In genomic region chr19:53903507-53904321, GRCm38 (mm10) we compare ENCODE assay signal across 8 mouse cellular contexts. TPM values are rescaled to one million over a fixed set of nuclear protein-coding genes. Genes with fewer than 3 reads are reported as not detected.
A peak's percentile ranks its signal among the peaks of the same experiment; 100 is the strongest.
DNase-seq lines count a peak whose midpoint lies in the region; ATAC-seq and TF ChIP-seq lines count a peak whose summit lies in the region.

No protein-coding gene starts in this region.

- no peaks in the 10 kb centered on the region for H3K9me3 ChIP-seq in E14TG2a.4 (ENCODE audit: low read length)
- H3K9me3 ChIP-seq in forebrain, embryonic 12.5 days: no peaks in the 10 kb centered on the region
- H3K9me3 ChIP-seq in liver, postnatal 0 days (ENCODE audit: low read length): no peaks in the 10 kb centered on the region
- H3K9me3 ChIP-seq in neural tube, embryonic 13.5 days: no peaks in the 10 kb centered on the region

- TF ChIP-seq CTCF in E14TG2a.4 (conservative IDR thresholded peaks at IDR 0.05; ENCODE audit: low read length): no peak
- TF ChIP-seq CTCF in liver, postnatal 0 days (IDR thresholded peaks at IDR 0.05; ENCODE audit: low read depth): peak; percentile 54
- TF ChIP-seq CTCF in thymus, adult 2 months (IDR thresholded peaks at IDR 0.05; ENCODE audit: borderline replicate concordance, control insufficient read depth, extremely low read depth, insufficient read depth, low read length, poor library complexity): 0 out of 2 replicates have a peak, but pooled peaks have one; percentile 41

- H3K36me3 ChIP-seq in E14TG2a.4 (ENCODE audit: insufficient read depth, low read length): no peaks in the 10 kb centered on the region
- no peaks in the 10 kb centered on the region for H3K36me3 ChIP-seq in forebrain, embryonic 12.5 days (replicated peaks)
- no peaks in the 10 kb centered on the region for H3K36me3 ChIP-seq in liver, postnatal 0 days (replicated peaks; ENCODE audit: insufficient read depth, low read length)
- H3K36me3 ChIP-seq in neural tube, embryonic 13.5 days: peaks cover 6% of the 10 kb centered on the region; the same call in 1 of the 2 replicates
- peaks cover 9% of the 10 kb centered on the region for H3K36me3 ChIP-seq in thymus, adult 2 months (ENCODE audit: control insufficient read depth, insufficient read depth, low read length)

- H3K4me1 ChIP-seq in E14TG2a.4 (replicated peaks; ENCODE audit: low read depth, low read length): peaks cover 12% of the 10 kb centered on the region
- peaks cover 17% of the 10 kb centered on the region for H3K4me1 ChIP-seq in forebrain, embryonic 12.5 days
- H3K4me1 ChIP-seq in liver, postnatal 0 days (ENCODE audit: insufficient read depth): peaks cover 28% of the 10 kb centered on the region
- peaks cover 32% of the 10 kb centered on the region for H3K4me1 ChIP-seq in neural tube, embryonic 13.5 days (replicated peaks)
- peaks cover 36% of the 10 kb centered on the region for H3K4me1 ChIP-seq in thymus, adult 2 months (replicated peaks; ENCODE audit: control insufficient read depth, insufficient read depth, low read length)

- TF ChIP-seq POLR2A in thymus, adult 2 months (IDR thresholded peaks at IDR 0.05; ENCODE audit: control insufficient read depth, extremely low read depth, insufficient read depth, low read length, poor library complexity): no peak

- intact Hi-C loops in heart, postnatal 10 days (cut with DNase I): loop anchor here (5.0 kb wide), 2 partner anchors 39 to 131 kb away; partner anchors contain the start of genes Bbip1 and Shoc2

- H3K27me3 ChIP-seq in E14TG2a.4 (ENCODE audit: insufficient read depth, low read length): peaks cover 24% of the 10 kb centered on the region
- peaks cover 7% of the 10 kb centered on the region; the same call in 1 of the 2 replicates for H3K27me3 ChIP-seq in forebrain, embryonic 12.5 days
- H3K27me3 ChIP-seq in liver, postnatal 0 days (ENCODE audit: insufficient read depth, low read length): no peaks in the 10 kb centered on the region
- H3K27me3 ChIP-seq in neural tube, embryonic 13.5 days: no peaks in the 10 kb centered on the region
- H3K27me3 ChIP-seq in thymus, adult 2 months (ENCODE audit: control insufficient read depth, insufficient read depth, low read length): no peaks in the 10 kb centered on the region

- ATAC-seq in forebrain, embryonic 12.5 days (ENCODE audit: low FRiP score): peak; percentile 69
- ATAC-seq in liver, postnatal 0 days: peak; percentile 68
- ATAC-seq in neural tube, embryonic 13.5 days (ENCODE audit: low read depth): peak; percentile 73

- peak overlapping the region; percentile 91 for H3K27ac ChIP-seq in forebrain, embryonic 12.5 days
- peak overlapping the region; percentile 93 for H3K27ac ChIP-seq in liver, postnatal 0 days (ENCODE audit: low read depth)
- H3K27ac ChIP-seq in neural tube, embryonic 13.5 days (replicated peaks): peak overlapping the region; percentile 93
- peak overlapping the region; percentile 79 for H3K27ac ChIP-seq in thymus, adult 2 months (ENCODE audit: control insufficient read depth, insufficient read depth, low read length)

- no peak for TF ChIP-seq EP300 in liver, postnatal 0 days (IDR thresholded peaks at IDR 0.05; ENCODE audit: low read depth)

- H3K4me2 ChIP-seq in forebrain, embryonic 12.5 days: peak overlapping the region; percentile 68
- H3K4me2 ChIP-seq in liver, postnatal 0 days (ENCODE audit: low read depth, low read length): peak overlapping the region; percentile 89
- peak overlapping the region; percentile 73 for H3K4me2 ChIP-seq in neural tube, embryonic 13.5 days

- H3K4me3 ChIP-seq in E14TG2a.4 (replicated peaks; ENCODE audit: low read length): peak overlapping the region; percentile 90
- peak overlapping the region; percentile 98 for H3K4me3 ChIP-seq in forebrain, embryonic 12.5 days (replicated peaks)
- peak overlapping the region; percentile 93 for H3K4me3 ChIP-seq in liver, postnatal 0 days (ENCODE audit: low read depth, low read length)
- peak overlapping the region; percentile 98 for H3K4me3 ChIP-seq in neural tube, embryonic 13.5 days
- H3K4me3 ChIP-seq in thymus, adult 2 months (ENCODE audit: control insufficient read depth, insufficient read depth, low read length): peak overlapping the region; percentile 97

- H3K9ac ChIP-seq in forebrain, embryonic 12.5 days: peak overlapping the region; percentile 92
- peak overlapping the region; percentile 94 for H3K9ac ChIP-seq in liver, postnatal 0 days (replicated peaks)
- peak overlapping the region; percentile 96 for H3K9ac ChIP-seq in neural tube, embryonic 13.5 days

- DNase-seq in brain, adult 2 months (ENCODE audit: low read depth, low spot score): peak; percentile 70
- DNase-seq in heart, postnatal 10 days: peak; percentile 65 to 69
- DNase-seq in kidney, postnatal 36 days: peak; percentile 44 to 62
- no peak for DNase-seq in liver, postnatal 0 days
- peak; percentile 75 for DNase-seq in thymus, adult 2 months

- WGBS in forebrain, embryonic 12.5 days: under 1% methylated on average over 66 of the region's 83 CpGs
- 1% methylated on average over 71 of the region's 83 CpGs for WGBS in liver, postnatal 0 days (ENCODE audit: insufficient replicate concordance)
- under 1% methylated on average over 75 of the region's 83 CpGs for WGBS in neural tube, embryonic 13.5 days
- WGBS in thymus, adult 2 months: under 1% methylated on average over 82 of the region's 83 CpGs

RNA-seq across cellular contexts. Expression of gene Pdcd4, which starts 11.7 kb away (rescaled TPM):
- 110 and 111 TPM in 2 replicates for polyA plus RNA-seq in forebrain, embryonic 12.5 days (2016; fragmentation: Nextera tagmentation; extraction: Ambion mirVana)
- 10 to 100 TPM; 30.2 to 31.0 TPM for total RNA-seq in heart, postnatal 10 days (2021)
- polyA plus RNA-seq in liver, postnatal 0 days (2015; fragmentation: Nextera tagmentation; extraction: Ambion mirVana): 39.0 and 41.2 TPM in 2 replicates
- polyA plus RNA-seq in neural tube, embryonic 13.5 days (2015; fragmentation: Nextera tagmentation; extraction: Ambion mirVana): 80.5 and 82.1 TPM in 2 replicates
- polyA plus RNA-seq in thymus, adult 2 months (2012; rRNA removed): 18.2 and 19.6 TPM in 2 replicates

RNA-seq across cellular contexts. Expression of gene Shoc2, which starts 40.4 kb away (rescaled TPM):
- 76.2 and 77.4 TPM in 2 replicates for polyA plus RNA-seq in forebrain, embryonic 12.5 days (2016; fragmentation: Nextera tagmentation; extraction: Ambion mirVana)
- total RNA-seq in heart, postnatal 10 days (2021): 10 to 100 TPM; 35.8 to 36.7 TPM
- 13.5 and 13.7 TPM in 2 replicates for polyA plus RNA-seq in liver, postnatal 0 days (2015; fragmentation: Nextera tagmentation; extraction: Ambion mirVana)
- polyA plus RNA-seq in neural tube, embryonic 13.5 days (2015; fragmentation: Nextera tagmentation; extraction: Ambion mirVana): 71.5 and 72.9 TPM in 2 replicates
- 14.9 and 18.6 TPM in 2 replicates for polyA plus RNA-seq in thymus, adult 2 months (2012; rRNA removed)

RNA-seq across cellular contexts. Expression of gene Bbip1, which starts 40.7 kb away (rescaled TPM):
- 138 and 139 TPM in 2 replicates for polyA plus RNA-seq in forebrain, embryonic 12.5 days (2016; fragmentation: Nextera tagmentation; extraction: Ambion mirVana)
- total RNA-seq in heart, postnatal 10 days (2021): 10 to 100 TPM; 33.4 to 37.4 TPM
- 32.6 and 36.5 TPM in 2 replicates for polyA plus RNA-seq in liver, postnatal 0 days (2015; fragmentation: Nextera tagmentation; extraction: Ambion mirVana)
- polyA plus RNA-seq in neural tube, embryonic 13.5 days (2015; fragmentation: Nextera tagmentation; extraction: Ambion mirVana): 143 and 148 TPM in 2 replicates
- polyA plus RNA-seq in thymus, adult 2 months (2012; rRNA removed): 13.0 and 16.3 TPM in 2 replicates
